Mouse (Mus musculus): ENCODE data around the gene Nupr1. TPM values are rescaled to one million over a fixed set of nuclear protein-coding genes. Genes with fewer than 3 reads are reported as not detected.
A peak's percentile ranks its signal among the peaks of the same experiment; 100 is the strongest.

Gene Nupr1
- polyA plus RNA-seq, 1 experiment from 2014 or later: 9.7 TPM

- 33% methylated on average over 5 of the region's 5 CpGs for WGBS
- H3K4me3 ChIP-seq (ENCODE audit: low read depth, low read length): no peak overlapping the region
- no peak for ATAC-seq (ENCODE audit: insufficient read depth)
- no peaks in the 10 kb centered on the region for H3K9me3 ChIP-seq (ENCODE audit: low read depth, low read length)
- TF ChIP-seq CTCF (IDR thresholded peaks at IDR 0.05; ENCODE audit: low read depth): no peak
- H3K36me3 ChIP-seq (ENCODE audit: insufficient read depth): no peaks in the 10 kb centered on the region
- H3K4me1 ChIP-seq (ENCODE audit: insufficient read depth): no peaks in the 10 kb centered on the region
- DNase-seq: no peak
- H3K27ac ChIP-seq (ENCODE audit: low read depth): no peak overlapping the region
- H3K27me3 ChIP-seq (ENCODE audit: insufficient read depth, low read length): no peaks in the 10 kb centered on the region
- no peak overlapping the region for H3K9ac ChIP-seq
- H3K4me2 ChIP-seq: no peak overlapping the region
Measured at GRCm38 (mm10) chr7:126601896-126602295, 28.8 kb downstream of the Nupr1 start.

GRCm38 (mm10) chr7:126598919-126599318, 31.7 kb downstream of the Nupr1 start:
- no peaks in the 10 kb centered on the region for H3K9me3 ChIP-seq (ENCODE audit: low read depth, low read length)
- ATAC-seq (ENCODE audit: insufficient read depth): no peak
- TF ChIP-seq CTCF (IDR thresholded peaks at IDR 0.05; ENCODE audit: low read depth): no peak
- no peak overlapping the region for H3K9ac ChIP-seq
- no peaks in the 10 kb centered on the region for H3K4me1 ChIP-seq (ENCODE audit: insufficient read depth)
- H3K36me3 ChIP-seq (ENCODE audit: insufficient read depth): no peaks in the 10 kb centered on the region
- H3K27me3 ChIP-seq (ENCODE audit: insufficient read depth, low read length): no peaks in the 10 kb centered on the region
- no peak overlapping the region for H3K4me3 ChIP-seq (ENCODE audit: low read depth, low read length)
- no peak overlapping the region for H3K27ac ChIP-seq (ENCODE audit: low read depth)
- WGBS: 68% methylated on average over 6 of the region's 6 CpGs
- DNase-seq: no peak
- H3K4me2 ChIP-seq: no peak overlapping the region

GRCm38 (mm10) chr7:126596414-126596813, 34.2 kb downstream of the Nupr1 start:
- H3K27ac ChIP-seq (ENCODE audit: low read depth): no peak overlapping the region
- no peak overlapping the region for H3K4me2 ChIP-seq
- no peaks in the 10 kb centered on the region for H3K9me3 ChIP-seq (ENCODE audit: low read depth, low read length)
- no peaks in the 10 kb centered on the region for H3K4me1 ChIP-seq (ENCODE audit: insufficient read depth)
- 47% methylated on average over 6 of the region's 6 CpGs for WGBS
- H3K4me3 ChIP-seq (ENCODE audit: low read depth, low read length): no peak overlapping the region
- H3K36me3 ChIP-seq (ENCODE audit: insufficient read depth): no peaks in the 10 kb centered on the region
- H3K9ac ChIP-seq: no peak overlapping the region
- no peak for DNase-seq
- no peak for ATAC-seq (ENCODE audit: insufficient read depth)
- no peak for TF ChIP-seq CTCF (IDR thresholded peaks at IDR 0.05; ENCODE audit: low read depth)
- no peaks in the 10 kb centered on the region for H3K27me3 ChIP-seq (ENCODE audit: insufficient read depth, low read length)

GRCm38 (mm10) chr7:126595890-126596289, 34.8 kb downstream of the Nupr1 start:
- no peak for TF ChIP-seq CTCF (IDR thresholded peaks at IDR 0.05; ENCODE audit: low read depth)
- no peak overlapping the region for H3K4me3 ChIP-seq (ENCODE audit: low read depth, low read length)
- no peaks in the 10 kb centered on the region for H3K27me3 ChIP-seq (ENCODE audit: insufficient read depth, low read length)
- H3K4me1 ChIP-seq (ENCODE audit: insufficient read depth): no peaks in the 10 kb centered on the region
- WGBS: 82% methylated on average over 5 of the region's 5 CpGs
- no peak overlapping the region for H3K9ac ChIP-seq
- H3K9me3 ChIP-seq (ENCODE audit: low read depth, low read length): no peaks in the 10 kb centered on the region
- H3K36me3 ChIP-seq (ENCODE audit: insufficient read depth): no peaks in the 10 kb centered on the region
- H3K4me2 ChIP-seq: no peak overlapping the region
- no peak for ATAC-seq (ENCODE audit: insufficient read depth)
- no peak for DNase-seq
- no peak overlapping the region for H3K27ac ChIP-seq (ENCODE audit: low read depth)

GRCm38 (mm10) chr7:126594862-126595561, 35.6 kb downstream of the Nupr1 start, which contains the start of gene Il27:
Il27 (minus strand) TSS chr7:126594941.
- Histone ChIP-seq H3K9ac (no peak within 1 kb of the TSS), H3K4me2 (no peak within 1 kb of the TSS), H3K27ac (ENCODE audit: low read depth) (no peak within 1 kb of the TSS), H3K4me3 (ENCODE audit: low read depth, low read length) (no peak within 1 kb of the TSS), H3K27me3 (ENCODE audit: insufficient read depth, low read length) (no peaks in the 10 kb centered on the region), H3K36me3 (ENCODE audit: insufficient read depth) (no peaks in the 10 kb centered on the region), H3K9me3 (ENCODE audit: low read depth, low read length) (no peaks in the 10 kb centered on the region), H3K4me1 (ENCODE audit: insufficient read depth) (no peaks in the 10 kb centered on the region)
- TF ChIP-seq CTCF (IDR thresholded peaks at IDR 0.05; ENCODE audit: low read depth): no peak
- DNase-seq (no peak), ATAC-seq (ENCODE audit: insufficient read depth) (no peak)
- WGBS: 77% methylated on average over 11 of the region's 11 CpGs

GRCm38 (mm10) chr7:126587779-126588178, 42.9 kb downstream of the Nupr1 start:
- H3K4me3 ChIP-seq (ENCODE audit: low read depth, low read length): no peak overlapping the region
- H3K27ac ChIP-seq (ENCODE audit: low read depth): no peak overlapping the region
- DNase-seq: peak; percentile 81
- peak overlapping the region; percentile 15 for H3K9ac ChIP-seq
- peak overlapping the region; percentile 39; the same call in 1 of the 2 replicates for H3K4me2 ChIP-seq
- ATAC-seq (ENCODE audit: insufficient read depth): peak; percentile 36; the same call in 1 of the 2 replicates
- 9% methylated on average over 16 of the region's 16 CpGs for WGBS
- peak; percentile 69 for TF ChIP-seq CTCF (IDR thresholded peaks at IDR 0.05; ENCODE audit: low read depth)
- H3K4me1 ChIP-seq (ENCODE audit: insufficient read depth): no peaks in the 10 kb centered on the region
- H3K9me3 ChIP-seq (ENCODE audit: low read depth, low read length): no peaks in the 10 kb centered on the region
- no peaks in the 10 kb centered on the region for H3K36me3 ChIP-seq (ENCODE audit: insufficient read depth)
- no peaks in the 10 kb centered on the region for H3K27me3 ChIP-seq (ENCODE audit: insufficient read depth, low read length)

- H3K27me3 ChIP-seq (ENCODE audit: insufficient read depth, low read length): no peaks in the 10 kb centered on the region
- H3K4me3 ChIP-seq (ENCODE audit: low read depth, low read length): no peak overlapping the region
- H3K4me1 ChIP-seq (ENCODE audit: insufficient read depth): no peaks in the 10 kb centered on the region
- ATAC-seq (ENCODE audit: insufficient read depth) (no peak), DNase-seq (peak; percentile 49)
- H3K36me3 ChIP-seq (ENCODE audit: insufficient read depth): no peaks in the 10 kb centered on the region
- TF ChIP-seq CTCF (IDR thresholded peaks at IDR 0.05; ENCODE audit: low read depth): no peak
- WGBS: 26% methylated on average over 8 of the region's 8 CpGs
- H3K27ac ChIP-seq (ENCODE audit: low read depth): no peak overlapping the region
- H3K9ac ChIP-seq: peak overlapping the region; percentile 13; the same call in 1 of the 2 replicates
- no peaks in the 10 kb centered on the region for H3K9me3 ChIP-seq (ENCODE audit: low read depth, low read length)
- H3K4me2 ChIP-seq: no peak overlapping the region
Measured at GRCm38 (mm10) chr7:126586839-126587238, 43.8 kb downstream of the Nupr1 start.
